Mouse (Mus musculus) adrenal gland, postnatal 4 days (tissue): ENCODE results near the gene Kcnv2. TPM values are rescaled to one million over a fixed set of nuclear protein-coding genes. Genes with fewer than 3 reads are reported as not detected.

Experiments used
- DNase-seq, 2 experiments: peaks; one replicate each; pipeline ENCODE4 v3.0.0; 2021 to 2022; ENCODE audit warnings: low spot score in 2 of 2, mixed read lengths in 2 of 2
- long read RNA-seq, 2 experiments: library from polyadenylated mRNA; stranded (forward); transcript quantifications; one replicate each; pipeline ENCODE4 v2.0.0; 2021
- total RNA-seq, 2 experiments: library from RNA; stranded (reverse); gene quantifications; 2 replicates each; pipeline ENCODE4 v1.2.3; 2021

Gene Kcnv2
- under 1 TPM; 0.08 to 0.14 TPM for total RNA-seq
- long read RNA-seq, experiment 1: 0 reads
- long read RNA-seq, experiment 2: 0 reads

DNA sequence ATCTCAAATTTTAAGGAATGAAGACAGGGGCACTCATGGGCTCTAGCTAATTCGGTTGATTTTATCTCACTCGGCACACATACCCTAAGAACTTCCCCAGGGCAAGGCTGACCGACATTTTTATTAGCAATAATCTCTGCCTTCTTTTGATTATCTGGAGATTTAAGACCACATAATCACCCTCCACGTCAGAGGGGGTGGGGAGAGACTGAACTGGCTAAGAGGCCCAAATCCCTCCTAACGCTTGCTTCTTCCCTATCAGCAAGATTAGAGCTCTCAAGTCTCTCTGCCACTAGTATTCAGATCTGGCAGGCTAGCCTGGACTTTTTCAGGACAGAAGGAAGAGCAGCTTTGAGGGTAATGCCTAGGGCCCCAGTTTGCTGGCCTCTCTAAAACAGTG, at the start of gene Kcnv2:
Kcnv2 (plus strand) TSS at position 308 of the 400 bp plus-strand sequence.
- no peak for DNase-seq

DNA sequence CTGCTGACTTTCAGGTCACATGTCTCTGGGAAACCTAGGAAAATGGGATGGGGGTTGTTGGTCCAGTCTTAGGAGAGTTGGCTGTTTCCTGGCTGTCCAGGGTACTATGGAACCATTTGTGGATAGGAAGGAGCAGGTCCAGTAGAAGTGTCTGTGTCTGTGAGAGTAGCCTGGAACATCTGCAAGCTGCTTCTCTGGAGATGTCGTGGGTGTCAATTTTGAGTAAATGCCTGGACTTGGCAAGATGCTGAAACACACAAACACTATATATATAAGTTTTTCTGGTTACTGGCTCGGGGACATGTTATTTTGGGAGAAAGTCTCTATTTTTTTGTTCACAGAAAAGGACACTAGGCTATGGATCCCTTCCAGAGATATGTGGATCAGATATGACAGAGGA, 49.0 kb upstream of the Kcnv2 start:
- no peak for DNase-seq

DNA sequence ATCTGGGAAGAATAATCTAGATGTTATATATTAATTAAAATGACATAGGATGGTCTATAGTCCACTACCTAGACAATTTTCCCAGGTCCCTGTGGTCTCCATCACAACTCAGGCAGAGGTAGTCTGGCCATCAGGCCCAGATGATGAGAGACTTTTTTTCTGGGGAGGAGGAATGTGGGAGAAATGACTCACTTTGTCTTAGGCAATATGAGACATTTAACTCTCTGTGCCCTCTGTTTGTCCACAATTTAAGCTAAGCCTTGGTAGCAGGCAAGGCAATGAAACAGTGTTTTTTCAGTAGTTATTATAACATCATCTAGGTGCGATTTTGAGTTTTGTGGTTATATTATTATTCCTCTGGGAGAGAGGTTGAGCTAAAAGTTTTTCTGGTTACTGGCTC, 48.0 kb upstream of the Kcnv2 start:
- DNase-seq: no peak

DNA sequence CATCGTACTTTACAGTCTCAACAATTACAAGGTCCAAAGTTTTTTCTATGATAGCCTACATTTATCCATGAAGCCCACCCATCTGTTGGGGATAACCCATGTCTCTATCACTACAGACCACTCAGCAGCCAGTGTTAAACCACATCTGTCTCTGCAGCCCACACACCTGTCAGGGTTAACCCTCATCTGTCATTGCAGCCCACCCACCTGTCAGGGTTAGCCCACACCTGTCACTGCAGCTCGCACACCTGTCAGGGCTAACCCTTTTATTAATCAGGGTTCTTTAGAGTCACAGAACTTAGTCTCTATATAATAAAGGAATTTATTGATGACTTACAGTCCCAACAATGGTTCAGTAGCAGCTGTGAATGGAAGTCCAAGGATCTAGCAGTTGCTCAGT, 43.2 kb upstream of the Kcnv2 start:
- DNase-seq: no peak

DNA sequence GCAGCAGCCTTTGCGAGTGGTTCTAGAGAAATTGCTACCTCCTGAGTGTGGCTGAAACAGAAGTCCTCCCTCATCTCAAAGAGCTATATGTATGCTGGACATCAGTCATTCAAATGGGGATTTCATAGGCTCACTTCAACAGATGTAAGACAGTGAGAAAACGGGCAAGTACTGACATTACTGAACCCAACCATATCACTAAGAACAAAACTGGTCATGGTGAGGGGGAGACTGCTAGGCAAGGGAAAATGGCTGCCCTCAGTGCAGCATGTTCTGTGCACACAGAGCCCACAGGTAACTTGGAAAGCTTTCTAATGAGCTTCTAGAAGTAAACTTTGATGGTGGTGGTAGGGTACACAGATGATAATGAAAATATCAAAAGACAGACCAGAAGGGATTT, 12.3 kb upstream of the Kcnv2 start:
- DNase-seq: no peak

DNA sequence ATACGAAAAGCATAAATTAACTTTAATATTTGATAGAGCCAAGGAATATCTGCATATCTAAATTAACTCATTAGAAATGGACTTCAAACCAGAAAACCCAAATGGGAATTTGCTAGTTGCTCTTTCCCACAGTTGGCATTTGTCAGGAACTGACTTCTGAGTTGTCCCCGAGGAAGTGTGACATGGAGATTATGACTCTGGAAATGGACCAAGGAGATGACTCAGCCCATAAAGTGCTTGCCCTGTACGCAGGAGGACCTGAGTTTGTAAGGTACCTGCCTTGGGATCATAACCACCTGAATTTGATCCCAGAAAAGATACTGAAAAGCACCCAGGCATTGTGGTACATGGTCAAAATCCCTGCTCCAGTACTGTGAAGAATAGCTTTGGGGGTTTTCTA, 11.1 kb upstream of the Kcnv2 start:
- no peak for DNase-seq

DNA sequence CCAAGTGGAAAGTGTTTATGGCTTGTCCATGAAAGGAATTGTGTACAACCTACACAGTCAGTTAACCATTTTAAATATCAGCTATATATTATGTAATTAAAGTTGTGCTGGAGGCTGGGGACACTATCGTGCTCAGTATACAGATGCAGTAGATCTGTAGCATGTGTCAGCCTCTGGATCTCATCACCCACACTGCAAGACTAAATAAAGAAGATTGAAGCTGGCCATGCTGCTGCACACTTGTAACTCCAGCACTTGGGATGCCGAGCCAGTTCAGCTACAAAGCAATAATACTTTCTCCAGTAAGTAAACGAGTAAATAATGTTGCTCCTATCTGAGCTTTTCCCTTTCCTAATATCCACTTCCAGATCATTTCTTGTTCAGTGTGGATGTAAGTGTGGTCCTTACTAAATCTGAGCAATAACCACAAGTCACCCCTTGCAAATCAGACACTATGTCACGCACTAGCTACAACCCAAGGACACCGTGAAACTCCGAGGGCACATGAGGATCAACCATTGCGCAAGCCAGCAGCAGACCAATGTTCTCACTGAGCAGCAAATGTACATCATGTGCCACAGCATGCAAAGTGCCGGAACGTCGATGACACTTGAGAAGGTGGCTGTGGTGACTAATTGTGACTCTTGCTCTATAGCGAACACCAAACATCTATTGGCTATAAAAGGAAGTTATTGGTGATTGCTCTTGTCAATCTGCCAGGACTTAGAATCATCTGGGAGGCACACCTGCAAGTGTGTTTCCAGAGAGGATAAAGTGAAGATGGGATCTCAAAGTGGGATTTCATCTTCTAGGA, 9.9 kb upstream of the Kcnv2 start:
- no peak for DNase-seq

DNA sequence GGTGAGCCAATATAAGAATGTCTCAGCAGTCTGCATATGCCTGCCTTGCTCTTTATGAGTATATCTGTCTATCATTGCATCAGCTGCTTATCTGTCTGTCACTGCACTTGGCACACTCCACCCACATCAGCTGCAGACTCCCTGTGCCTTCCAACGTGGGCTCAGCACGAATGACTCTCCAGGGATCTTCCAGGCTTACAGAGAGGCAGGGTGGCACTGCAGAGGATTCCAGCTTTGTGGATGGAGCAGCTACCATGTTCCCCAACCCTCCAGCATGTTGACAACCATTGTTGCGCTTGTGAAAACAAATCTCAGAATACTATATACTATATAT, 9.3 kb upstream of the Kcnv2 start:
- DNase-seq: no peak

DNA sequence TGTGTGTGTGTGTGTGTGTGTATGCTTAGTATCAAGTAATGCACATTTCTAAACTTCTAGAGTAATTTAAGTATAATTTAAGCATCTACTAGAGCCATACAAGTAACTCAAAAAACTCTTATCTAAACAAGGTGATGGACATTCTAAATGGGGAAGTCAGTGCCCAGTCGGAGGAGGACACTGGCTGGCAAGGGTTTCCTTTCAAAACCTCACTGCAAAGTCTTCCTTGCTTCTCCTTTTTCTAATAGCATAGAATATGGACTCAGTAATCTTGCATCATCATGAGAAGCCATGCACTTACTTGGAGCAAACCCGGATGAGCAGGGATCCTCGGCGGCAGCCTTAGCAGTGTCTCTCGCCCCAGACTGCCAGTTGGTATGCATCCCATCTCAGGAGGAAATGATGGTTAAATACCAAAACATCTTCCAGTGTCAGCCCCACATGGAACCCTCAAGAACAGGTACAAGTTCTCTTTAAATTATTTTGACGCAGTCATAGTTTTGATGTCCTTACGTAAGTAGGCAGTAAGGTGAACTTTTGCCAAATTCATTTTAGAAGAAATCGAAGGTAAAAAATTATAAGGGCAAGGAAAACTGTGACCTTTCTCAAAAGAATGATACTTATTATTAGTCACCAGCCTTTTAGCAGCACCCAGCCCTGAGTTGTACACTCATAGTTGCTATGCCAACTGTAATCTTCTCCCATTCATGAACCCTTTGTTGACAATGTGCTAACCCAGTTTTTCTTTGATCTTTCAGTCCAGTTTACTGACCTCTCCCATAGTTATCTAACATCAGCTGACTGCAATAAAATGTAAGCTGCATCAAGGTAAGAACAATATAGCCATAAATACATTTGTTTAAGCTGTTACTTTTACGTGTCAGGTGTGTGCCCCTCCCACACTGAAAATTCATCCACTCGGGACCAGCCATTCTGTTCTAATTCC, 5.8 kb upstream of the Kcnv2 start:
- DNase-seq: no peak

DNA sequence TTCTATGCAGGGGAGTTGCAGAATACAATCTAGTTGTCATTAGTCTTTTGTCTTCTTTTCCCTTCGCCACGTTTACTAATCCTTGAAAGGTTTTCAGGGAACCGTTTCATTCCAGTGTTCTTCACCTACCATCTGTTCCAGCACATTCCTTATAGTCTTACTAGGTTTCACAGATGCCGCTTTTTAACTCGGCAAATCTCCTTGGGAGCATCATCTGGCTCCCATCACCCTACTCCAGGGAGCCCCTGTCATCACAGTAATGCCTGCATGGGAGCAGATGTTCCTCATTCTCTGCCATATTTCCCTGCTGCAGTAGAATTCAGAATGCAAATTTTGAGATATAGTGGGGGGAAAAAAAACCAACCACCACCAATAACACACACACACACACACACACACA, 5.1 kb upstream of the Kcnv2 start:
- DNase-seq: no peak

DNA sequence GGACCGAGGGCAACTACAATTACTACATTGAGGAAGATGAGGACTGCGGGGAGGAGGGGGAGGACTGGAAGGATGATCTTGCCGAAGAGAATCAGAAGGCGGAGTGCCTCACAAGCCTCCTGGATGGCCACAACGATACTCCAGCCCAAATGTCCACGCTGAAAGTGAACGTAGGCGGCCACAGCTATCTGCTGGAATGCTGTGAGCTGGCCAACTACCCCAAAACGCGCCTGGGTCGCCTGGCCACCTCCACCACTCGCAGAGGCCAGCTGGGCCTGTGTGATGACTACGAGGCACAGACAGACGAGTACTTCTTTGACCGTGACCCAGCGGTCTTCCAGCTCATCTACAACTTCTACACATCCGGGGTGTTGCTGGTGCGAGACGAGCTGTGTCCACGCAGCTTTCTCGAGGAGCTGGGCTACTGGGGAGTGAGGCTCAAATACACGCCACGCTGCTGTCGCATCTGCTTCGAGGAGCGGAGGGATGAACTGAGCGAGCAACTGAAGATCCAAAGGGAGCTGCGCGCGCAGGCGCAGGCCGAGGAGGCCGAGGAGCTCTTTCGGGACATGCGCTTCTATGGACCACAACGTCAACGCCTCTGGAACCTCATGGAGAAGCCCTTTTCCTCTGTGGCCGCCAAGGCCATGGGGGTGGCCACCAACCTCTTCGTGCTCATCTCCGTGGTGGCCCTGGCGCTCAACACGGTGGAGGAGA, 681 bp downstream of the Kcnv2 start:
- DNase-seq: no peak

DNA sequence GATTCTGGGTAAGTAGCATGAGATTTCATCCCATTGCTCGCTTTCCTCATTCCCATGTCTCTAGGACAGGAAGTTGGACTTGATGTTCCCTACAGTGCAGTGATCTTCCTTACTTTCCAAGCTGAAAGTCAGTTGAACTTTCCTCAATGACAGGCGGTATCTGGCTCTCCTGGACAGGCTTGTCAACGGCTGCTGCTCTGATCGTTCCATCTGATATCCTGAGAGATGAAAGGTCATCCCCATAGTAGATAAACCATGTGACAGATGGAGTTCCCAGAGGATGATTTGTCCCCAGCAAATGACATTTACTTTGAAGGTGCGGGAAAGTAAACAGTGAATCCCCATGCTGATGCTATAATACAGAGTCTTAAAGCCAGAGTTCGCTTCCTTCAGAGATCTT, 3.2 kb downstream of the Kcnv2 start:
- DNase-seq: no peak

DNA sequence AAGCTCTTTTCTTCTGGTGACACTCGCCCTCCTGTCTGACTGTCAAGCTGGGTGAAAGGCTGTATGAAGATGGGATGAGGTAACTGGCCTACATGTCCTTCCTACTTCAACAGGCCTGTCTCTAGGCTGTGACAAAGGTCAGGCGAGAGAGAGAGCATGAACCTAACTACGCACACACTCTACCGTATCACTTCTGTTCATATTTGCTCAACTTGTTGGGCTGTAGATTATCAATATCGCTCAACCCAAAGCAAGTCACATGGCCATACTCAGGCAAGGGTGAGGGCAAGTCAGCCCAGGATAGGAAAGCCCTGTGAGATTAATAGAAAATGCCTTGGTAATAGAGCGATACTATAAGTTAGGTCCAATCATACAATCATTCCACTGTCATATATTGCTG, 5.2 kb downstream of the Kcnv2 start:
- no peak for DNase-seq

DNA sequence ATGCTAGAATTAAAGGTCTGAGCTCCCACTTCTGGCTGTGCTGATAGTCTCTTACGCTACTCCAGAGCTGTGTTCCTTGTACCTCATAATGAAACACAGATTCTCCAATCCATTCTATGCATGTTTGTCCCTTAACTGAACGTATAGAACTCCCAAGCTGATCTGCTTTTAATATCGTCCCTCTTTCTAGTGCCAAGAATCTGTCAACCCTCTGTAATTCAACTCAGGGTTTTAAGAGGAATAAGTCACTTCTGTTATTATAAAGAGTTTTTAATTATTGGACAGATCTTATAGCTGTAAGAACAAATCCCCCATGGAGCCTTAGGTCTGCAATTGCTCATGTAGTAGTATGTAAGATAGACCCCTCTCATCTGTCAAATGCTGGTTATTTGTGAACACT, 5.8 kb downstream of the Kcnv2 start:
- DNase-seq: no peak

DNA sequence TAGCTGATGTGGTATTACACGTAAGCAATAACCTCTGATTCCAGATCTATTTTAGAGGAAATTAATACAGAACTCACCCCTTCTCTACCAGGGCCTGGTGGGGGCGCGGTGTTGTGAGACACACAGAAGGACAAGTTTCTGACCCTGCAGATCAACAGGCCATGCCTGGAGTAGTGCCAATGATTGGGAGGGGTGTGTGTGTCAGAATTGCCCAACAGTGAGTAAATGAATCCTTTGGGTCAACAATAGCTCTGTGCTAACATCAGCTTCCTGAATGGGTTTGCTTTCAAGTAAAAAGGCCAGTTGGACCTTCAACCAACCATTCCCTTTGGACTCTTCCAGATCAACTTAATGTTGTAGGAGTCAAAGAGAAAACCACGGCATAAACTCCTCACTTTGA, 6.3 kb downstream of the Kcnv2 start:
- no peak for DNase-seq

DNA sequence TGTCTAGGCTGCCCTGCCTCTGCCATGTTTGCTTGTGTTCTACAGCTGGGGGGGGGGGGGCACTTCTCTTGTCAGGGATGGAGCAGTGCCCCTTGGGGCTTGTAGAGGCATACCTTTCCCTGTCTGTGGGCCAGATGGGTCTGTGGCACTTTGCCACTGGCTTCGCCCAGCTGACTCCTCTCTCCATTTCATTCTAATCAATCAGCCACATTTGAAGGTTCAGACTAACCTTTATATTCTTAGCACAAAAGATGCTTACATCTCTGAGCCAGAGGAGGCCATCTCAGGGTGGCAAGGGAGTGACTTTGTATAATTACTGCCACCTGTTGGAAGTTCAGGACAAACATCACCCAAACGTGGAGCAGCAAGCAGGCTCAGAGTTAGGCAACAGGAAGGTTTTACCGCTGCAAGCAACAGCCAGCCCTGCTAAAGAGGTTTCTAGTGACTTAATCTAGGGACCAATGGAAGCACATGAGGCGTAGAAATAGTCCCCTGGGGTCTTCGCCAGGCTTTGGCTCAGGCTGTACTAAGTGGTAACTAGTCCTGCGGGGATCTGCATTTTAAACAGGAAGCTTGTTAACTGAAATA, 9.9 kb downstream of the Kcnv2 start:
- no peak for DNase-seq

DNA sequence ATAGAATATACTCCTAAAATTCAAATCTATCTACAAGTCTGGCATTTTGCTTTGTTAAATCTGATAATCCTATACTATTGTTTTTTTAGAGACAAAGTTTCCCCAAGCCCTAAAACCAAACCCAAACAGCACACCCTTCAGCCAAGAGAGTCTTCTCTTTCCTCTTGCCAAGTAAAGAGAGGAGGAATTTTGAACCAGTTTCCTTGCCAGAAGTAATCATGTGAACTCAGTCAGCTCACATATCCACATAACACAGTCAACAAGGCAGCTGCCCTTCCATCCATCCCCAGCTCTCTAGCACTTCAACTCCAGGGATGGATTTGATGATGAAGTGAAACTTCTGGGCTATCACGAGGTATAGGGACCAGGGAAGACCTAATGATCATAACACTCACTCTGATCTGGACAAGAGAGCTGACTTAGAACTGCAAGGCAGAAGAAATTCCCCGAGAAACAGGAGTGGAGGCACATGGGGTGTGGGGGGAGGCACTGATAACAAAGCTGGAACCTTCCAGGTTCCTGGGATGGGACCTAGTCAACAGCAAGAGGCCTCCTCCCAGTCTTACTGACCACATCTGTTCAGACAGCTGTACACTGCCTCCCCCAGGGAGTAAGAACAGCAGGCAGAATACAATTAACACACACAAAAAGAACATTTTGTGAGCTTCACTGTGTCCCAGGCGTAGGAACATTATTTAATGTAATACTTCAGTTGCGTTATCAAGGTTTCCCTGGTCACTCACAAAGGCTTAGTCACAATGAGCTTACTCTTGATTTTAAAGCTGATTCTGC, 13.9 kb downstream of the Kcnv2 start:
- no peak for DNase-seq

DNA sequence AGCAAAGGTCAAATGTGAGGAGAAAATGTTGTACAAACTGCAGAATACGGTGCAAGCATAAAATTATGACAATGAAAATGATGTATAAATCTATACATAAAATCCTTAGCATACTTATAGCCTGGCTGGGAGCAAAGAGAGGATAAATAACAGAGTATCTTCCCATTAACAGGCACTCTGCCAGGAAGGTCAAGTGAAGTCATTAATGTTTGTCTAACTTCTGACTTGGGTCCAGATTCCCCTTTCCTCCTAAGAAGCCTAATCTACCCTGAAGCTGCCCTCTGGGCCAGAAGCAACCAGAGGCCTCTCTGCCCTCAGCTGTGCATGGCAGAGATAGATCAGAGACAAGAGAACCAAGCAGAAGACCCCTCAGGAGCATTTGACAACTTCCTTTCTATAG, 24.1 kb downstream of the Kcnv2 start:
- no peak for DNase-seq

DNA sequence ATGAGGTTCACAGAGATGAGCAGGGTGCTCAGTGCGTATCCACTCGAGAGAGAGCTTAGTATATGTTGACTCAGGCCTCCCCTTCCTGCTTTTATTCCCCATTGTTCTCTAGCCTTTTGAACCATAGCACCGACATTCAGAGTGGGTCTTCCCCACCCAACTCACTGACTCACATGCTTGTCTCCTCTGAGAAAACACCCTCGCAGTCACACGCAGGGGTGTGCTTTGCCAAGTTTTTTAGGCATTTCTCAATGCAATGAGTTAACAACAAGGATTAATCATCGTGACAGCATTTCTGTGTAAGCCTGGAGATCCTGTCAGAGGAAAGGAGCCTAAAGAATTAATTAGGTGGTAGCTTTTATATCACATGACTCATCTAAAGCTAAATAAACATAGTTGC, 29.3 kb downstream of the Kcnv2 start:
- DNase-seq: no peak

DNA sequence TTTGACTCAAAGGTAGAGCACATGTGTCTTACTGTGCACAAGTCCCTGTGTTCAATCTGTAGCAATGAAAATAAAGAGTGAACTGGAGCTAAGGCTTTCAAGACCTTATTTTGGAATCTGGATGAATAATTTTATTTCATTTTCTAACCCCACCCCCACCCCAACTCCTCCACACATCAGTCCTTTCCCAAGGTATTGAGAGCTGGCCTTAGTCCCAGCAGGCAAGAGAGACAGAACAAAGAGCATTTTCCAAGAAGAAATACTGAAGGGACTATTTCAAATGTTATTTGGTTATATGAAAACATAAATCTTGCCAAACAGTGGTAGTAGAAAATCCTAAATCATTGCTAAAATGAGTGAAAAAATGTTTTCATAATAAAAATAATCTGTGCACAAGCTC, 38.0 kb downstream of the Kcnv2 start:
- DNase-seq: no peak

DNA sequence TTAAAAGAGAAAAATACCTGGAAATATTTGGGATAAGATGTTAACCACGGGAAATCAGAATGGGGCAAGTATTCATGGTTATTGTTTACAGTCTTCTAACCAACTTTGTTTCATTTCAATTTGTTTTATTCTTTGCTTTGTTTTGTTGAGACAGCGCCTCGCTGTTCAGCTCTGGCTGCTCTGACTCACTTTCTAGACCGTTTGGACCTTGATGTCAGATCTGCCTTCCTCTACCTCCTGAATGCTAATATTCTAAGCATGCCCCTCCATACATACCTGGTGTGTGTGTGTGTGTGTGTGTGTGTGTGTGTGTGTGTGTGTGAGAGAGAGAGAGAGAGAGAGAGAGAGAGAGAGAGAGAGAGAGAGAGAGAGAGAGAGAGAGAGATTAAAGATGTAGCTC, 41.5 kb downstream of the Kcnv2 start:
- no peak for DNase-seq
